Mouse (Mus musculus) ES-E14 (cell line): ENCODE measurements at regions not wholly inside any gene's neighbourhood (a gene's known extent, or its start where the extent isn't known, plus 50 kb on each side); places are given as distances from the start of the nearest gene placed in this dataset.

Source experiments
- CHD2 ChIP-seq: IDR thresholded peaks from 2 replicates; pipeline ENCODE4 v1.6.1; 2014; ENCODE audit warnings: mild to moderate bottlenecking, low read depth, low read length, inconsistent platforms
- HCFC1 ChIP-seq: IDR thresholded peaks from 2 replicates; pipeline ENCODE4 v1.6.1; 2012; ENCODE audit warnings: low read length, inconsistent platforms, borderline replicate concordance; ENCODE audit not compliant: insufficient read depth
- ZNF384 ChIP-seq: IDR thresholded peaks from 2 replicates; pipeline ENCODE4 v1.6.1; 2012; ENCODE audit warnings: low read depth, low read length, inconsistent platforms

DNA sequence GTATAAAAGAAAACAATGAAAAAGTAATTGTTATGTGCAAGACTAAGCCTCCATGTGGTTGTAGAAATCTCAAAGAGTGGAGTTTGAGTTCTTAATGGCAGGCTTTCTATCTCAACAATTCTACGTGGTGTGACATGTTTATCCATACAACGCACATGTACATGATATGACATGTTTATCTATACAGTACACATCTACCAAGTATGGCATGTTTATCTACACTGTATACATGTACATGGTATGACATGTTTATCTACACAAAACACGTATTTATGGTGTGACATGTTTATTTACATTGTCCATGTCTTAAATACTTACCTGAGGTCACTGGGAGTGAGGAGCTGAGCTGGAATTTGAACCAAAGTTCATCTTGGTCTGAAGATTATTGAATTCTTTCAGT is 57.4 kb upstream of the Dapk1 start:
- TF ChIP-seq HCFC1 (no peak), CHD2 (no peak), ZNF384 (no peak)
